Mouse (Mus musculus): ENCODE results near the gene Dclre1b. TPM values are rescaled to one million over a fixed set of nuclear protein-coding genes. Genes with fewer than 3 reads are reported as not detected.

The Dclre1b gene
- total RNA-seq (2023): 35.6 TPM

DNA sequence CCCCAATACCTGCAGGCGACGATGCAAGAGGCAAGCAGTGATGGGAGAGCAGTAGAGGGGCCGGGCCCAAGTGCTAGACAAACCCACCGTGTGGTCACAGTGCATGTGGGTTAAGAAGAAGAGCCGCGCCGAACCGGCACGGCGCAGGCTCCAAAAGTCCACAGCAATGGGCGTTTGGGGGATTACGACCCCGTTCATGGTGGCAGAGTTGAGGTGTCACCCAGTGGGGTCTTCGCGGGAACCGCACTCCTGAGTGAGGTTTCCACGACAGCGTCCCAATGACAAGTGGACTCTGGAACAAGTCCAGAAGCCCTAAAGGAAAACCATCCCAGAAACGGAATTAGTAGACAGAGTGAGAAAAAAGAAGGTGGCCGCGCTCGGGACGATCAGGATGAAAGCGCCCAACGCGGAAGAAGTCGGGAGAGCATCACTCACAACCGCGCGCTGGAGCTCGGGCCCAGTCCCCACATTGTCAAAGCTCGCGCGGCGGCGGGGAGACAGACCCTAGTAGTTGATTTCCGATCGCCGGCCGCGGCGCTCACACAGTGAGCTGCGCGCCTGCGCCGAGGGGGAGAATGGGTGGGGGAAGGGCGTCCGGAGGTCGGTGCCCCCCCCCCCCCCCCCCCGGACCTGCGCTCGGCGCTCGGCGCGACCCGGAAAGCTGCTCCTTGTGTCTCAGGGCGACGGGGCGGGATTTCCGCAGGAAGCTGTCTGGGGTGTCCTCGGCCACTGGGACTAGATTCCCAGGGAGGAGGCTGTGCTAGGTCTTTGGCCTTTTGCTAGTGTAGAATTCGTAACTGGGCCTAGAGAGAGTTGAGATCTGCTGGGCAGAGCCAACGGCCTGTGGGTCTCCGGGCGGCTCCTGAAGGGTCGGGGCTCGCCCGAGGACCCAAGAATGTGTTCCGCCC, at the start of gene Dclre1b, which contains the start of the genes Ap4b1 and Gm43064:
TSS of gene Dclre1b (minus strand) at position 554 of the 908 bp plus-strand sequence.
TSS of gene Ap4b1 (plus strand) at position 630 of the 908 bp plus-strand sequence.
TSS of gene Gm43064 (plus strand) at position 683 of the 908 bp plus-strand sequence.

DNA sequence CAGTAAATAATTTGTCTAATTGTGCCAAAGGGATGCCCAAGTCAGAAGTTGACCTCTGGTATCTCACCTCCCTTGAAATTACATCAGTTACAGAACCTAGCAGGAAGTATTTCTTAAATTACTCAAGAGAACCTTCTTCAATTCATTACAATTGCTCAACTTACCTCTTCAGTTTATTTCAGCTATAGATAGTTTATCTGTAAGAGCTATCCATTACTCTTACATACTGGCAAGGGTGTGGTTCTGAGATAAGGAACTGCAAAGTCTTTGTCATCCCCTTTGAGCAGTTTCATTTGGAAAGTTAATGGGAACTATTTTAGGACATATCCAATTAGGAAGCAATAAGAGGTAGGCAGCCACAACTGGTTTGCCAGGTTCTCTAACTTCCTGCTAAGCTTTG, 23.2 kb upstream of the Dclre1b start, which contains the start of gene Bcl2l15:
TSS of gene Bcl2l15 (plus strand) at position 176 of the 400 bp plus-strand sequence.

GRCm38 (mm10) chr3:103791230-103792110, 17.8 kb downstream of the Dclre1b start, which contains the start of gene Hipk1:
Hipk1 (minus strand) TSS chr3:103791563.

Other genes starting within 250 kb of the Dclre1b start
- 1.6 TPM for gene Syt6, start 234.2 kb downstream of the Dclre1b start, total RNA-seq (2023)
- not detected for gene Atg4a-ps, start 163.4 kb downstream of the Dclre1b start, total RNA-seq (2023)
- gene Olfml3, start 71.4 kb downstream of the Dclre1b start, total RNA-seq (2023): 10.0 TPM
- gene Gm10964, start 70.1 kb downstream of the Dclre1b start, total RNA-seq (2023): not detected
- 262 TPM for gene Hipk1, start 17.9 kb downstream of the Dclre1b start, total RNA-seq (2023)
- 21.8 TPM for gene Ap4b1, start 76 bp upstream of the Dclre1b start, total RNA-seq (2023)
- gene Gm43064, start 129 bp upstream of the Dclre1b start, total RNA-seq (2023): 0.92 TPM
- 1.3 TPM for gene Bcl2l15, start 23.2 kb upstream of the Dclre1b start, total RNA-seq (2023)
- 360 TPM for gene Ptpn22, start 50.4 kb upstream of the Dclre1b start, total RNA-seq (2023)
- gene Rsbn1, start 104.7 kb upstream of the Dclre1b start, total RNA-seq (2023): 39.5 TPM
- 30.2 TPM for gene Phtf1, start 158.7 kb upstream of the Dclre1b start, total RNA-seq (2023)

Data from CD8-positive naive resting alpha-beta T cell, adult 57 days (primary cell).